Mouse (Mus musculus) CH12.LX (cell line): ENCODE results near the gene Hist1h2ag.
A peak's percentile ranks its signal among the peaks of the same experiment; 100 is the strongest.

Experiments used
- BHLHE40 ChIP-seq: IDR thresholded peaks from 2 replicates; pipeline ENCODE4 v1.6.1; 2011; ENCODE audit warnings: mild to moderate bottlenecking, low read depth, low read length, improper control_type of control experiment
- CTCF ChIP-seq, 2 experiments: IDR thresholded peaks in 1 of 2; conservative IDR thresholded peaks in 1 of 2; 2 replicates each; pipeline ENCODE4 v1.5.1; 2011 to 2012; ENCODE audit warnings: low read depth in 2 of 2, low read length in 2 of 2, improper control_type of control experiment in 1 of 2, inconsistent platforms in 1 of 2, mild to moderate bottlenecking in 1 of 2, moderate library complexity in 1 of 2
- GABPA ChIP-seq: IDR thresholded peaks from 2 replicates; pipeline ENCODE4 v1.6.1; 2012; ENCODE audit warnings: low read depth, low read length, improper control_type of control experiment, inconsistent platforms; ENCODE audit not compliant: insufficient replicate concordance
- JUN ChIP-seq: IDR thresholded peaks from 2 replicates; pipeline ENCODE4 v1.6.1; 2011; ENCODE audit warnings: low read depth, mild to moderate bottlenecking, low read length, improper control_type of control experiment, moderate library complexity; ENCODE audit not compliant: insufficient read depth
- NRF1 ChIP-seq: IDR thresholded peaks from 2 replicates; pipeline ENCODE4 v1.6.1; 2014; ENCODE audit warnings: low read depth, mild to moderate bottlenecking, inconsistent platforms, low read length, improper control_type of control experiment, moderate library complexity

- no peak for TF ChIP-seq JUN
- TF ChIP-seq BHLHE40 = no peak
- TF ChIP-seq NRF1 = peak; percentile 54; the same call in 1 of the 2 replicates
- no peak for TF ChIP-seq CTCF (conservative IDR thresholded peaks at IDR 0.05 in 1 of 2, IDR thresholded peaks at IDR 0.05 in 1 of 2; ENCODE audit: low read depth in 2 of 2, low read length in 2 of 2)
- TF ChIP-seq GABPA = no peak
Measured at GRCm38 (mm10) chr13:21993957-21994738, 48.6 kb downstream of the Hist1h2ag start.
